Mouse (Mus musculus): Measurements from ENCODE around the gene Ell2.

The Ell2 gene

DNA sequence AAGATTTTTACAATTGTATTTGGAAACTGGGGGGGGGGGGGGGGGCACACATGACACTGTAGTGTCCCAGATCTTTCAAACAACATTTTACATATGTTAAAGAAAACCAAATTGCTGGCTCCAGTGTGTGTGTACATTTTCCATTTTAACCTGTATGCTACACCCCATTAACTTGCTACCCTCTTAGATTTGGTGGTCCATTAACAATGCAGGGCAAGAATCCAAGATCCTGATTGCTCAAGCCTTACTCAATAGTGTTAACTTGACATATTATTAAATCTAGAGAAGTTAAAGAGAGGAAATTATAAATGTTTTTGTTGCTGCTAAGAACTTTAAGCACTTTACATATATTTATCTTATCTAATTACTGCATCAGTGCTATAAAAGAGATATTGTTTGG lies 24.2 kb downstream of the Ell2 start:
- DNase-seq (ENCODE audit: low spot score in 2 of 2) = no peak

DNA sequence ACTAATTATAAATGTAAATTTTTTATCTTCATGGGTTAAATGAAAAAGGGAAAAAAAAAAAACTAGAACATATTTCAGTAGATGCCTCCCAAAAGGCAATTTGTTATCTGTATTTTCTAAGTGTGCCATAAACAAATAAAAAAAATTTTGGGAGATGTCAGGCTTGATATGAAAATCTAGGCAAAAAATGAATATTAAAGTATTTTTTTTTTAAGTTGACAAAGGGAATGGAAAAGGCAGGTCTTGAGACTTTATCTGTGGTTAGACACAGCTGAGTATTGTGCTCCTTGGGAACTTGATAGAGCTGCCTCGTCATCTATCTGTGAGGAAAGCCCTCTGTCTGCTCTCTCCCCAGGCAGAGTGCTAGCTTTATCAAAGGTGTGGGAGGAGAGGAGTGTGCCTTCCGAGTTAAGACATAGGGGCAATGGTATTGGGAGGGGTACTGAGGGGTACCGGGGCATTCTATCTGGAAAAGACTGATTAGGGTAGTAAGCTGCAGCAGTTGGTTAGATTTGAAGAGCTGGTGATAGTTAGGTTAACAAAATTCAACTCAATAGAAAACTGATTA lies 27.1 kb downstream of the Ell2 start:
- peak in 1 of 2 experiments; percentile 36 for DNase-seq (ENCODE audit: low spot score in 2 of 2)

DNA sequence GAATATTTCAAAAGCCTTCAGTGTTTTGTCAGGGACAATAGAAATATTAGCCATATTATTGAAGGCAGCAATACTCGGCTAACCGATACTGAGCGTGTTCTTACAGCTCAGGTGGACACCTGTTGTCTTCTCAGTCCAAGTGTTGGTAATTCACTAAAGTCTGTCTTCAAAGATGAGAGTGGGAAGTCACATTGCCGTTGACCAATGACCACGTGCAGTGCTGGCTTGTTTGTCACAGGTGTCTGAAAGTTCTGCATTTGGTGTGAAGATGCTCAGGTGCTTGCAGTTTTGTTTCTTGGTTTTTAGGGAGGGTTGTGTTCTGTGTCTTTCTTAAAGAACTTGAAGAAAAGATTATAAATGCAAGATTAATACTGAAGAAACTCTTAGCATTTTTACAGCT lies 27.7 kb downstream of the Ell2 start:
- DNase-seq (ENCODE audit: low spot score in 2 of 2) = no peak

DNA sequence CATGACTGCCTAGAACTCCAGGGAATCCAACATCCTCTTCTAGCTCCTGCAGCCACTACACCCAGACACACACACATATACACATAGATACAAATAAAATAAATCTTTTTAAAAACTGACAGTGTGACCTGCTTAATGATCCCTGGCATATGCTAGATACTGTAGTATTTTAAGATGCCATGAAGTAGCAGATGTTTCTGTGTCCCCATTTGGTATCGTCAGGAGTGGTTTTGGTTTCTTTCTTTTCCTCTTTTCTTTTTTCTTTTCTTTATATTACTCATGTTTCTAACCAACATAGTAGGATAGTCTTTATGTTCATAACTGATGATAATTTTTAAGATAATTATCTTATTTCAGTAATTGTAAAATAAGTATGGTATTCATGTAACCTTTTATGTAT lies 29.0 kb downstream of the Ell2 start:
- DNase-seq (ENCODE audit: low spot score in 2 of 2) = no peak

DNA sequence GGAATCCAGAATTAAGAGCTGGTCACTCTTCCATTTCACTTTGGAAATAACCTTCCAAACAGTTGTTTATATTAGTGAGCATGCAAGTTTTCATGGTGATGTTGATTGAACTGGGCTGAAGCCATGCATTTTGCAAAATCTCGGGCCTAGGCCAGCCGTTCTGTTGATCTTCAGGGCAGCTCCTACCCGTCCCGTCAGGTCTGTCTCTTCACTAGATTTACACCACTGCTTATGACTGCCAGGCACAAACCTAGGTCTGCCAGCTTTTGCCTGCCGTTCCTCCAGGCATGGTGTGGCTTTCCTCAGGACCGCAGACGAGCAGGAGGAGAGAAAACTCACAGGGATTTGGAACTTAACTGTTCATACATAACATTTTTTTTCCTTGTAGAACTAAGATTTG lies 31.4 kb downstream of the Ell2 start:
- DNase-seq (ENCODE audit: low spot score in 2 of 2) = no peak

DNA sequence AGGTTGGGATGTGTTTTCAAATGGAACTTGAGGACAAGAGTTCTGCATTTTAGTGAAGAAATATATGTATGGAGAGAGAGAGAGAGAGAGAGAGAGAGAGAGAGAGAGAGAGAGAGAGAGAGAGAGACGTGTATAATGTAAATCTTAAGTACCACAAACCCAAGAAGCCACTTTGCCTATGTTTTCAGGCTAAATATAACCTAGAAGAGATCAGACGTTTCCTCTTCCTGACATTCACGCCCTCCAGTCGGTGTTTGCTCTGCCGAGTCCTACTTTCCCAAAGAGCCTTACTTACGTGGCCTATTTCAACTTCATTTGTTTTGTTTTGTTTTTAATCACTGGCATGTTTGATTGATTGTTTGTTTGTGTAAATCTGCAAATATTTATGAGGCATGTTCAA lies 32.0 kb downstream of the Ell2 start:
- no peak for DNase-seq (ENCODE audit: low spot score in 2 of 2)

DNA sequence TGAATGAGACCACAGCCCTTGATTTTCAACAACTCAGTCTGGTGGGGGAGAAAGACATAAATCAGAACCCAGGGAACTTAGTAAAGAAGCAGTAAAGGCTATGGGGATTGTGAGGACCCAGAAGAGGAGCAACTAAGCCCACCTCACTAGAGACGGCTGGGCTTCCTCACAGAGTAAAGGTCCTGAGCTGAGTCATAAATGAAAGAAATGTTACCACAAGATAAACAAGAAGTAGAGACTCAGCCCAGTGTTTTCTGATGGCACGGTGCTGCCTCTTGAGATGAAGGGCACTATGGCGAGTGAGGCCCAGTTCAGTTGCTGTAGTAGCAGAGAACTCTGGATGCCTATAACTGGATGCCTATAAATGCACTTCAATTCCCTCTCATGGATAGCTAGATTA lies 32.4 kb downstream of the Ell2 start:
- no peak for DNase-seq (ENCODE audit: low spot score in 2 of 2)

DNA sequence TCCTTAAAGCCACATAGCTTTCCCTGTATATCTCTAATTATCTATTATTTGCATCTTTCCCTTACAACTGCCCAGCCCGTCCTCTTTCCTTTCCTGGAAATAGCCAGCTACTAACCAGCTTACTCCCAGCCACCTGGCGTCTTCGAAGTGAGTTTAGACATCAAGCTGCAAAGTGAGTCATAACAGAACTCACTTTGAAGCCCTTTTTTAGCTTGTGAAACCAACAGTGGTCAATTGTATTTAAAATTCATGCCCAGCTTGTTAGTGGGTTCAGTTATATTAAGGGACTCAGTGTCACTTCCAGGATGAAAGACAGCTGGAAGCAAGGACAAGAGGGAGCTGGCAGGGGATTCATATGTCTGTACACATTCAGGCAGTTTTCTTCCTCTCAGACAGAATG lies 33.5 kb downstream of the Ell2 start:
- no peak for DNase-seq (ENCODE audit: low spot score in 2 of 2)

DNA sequence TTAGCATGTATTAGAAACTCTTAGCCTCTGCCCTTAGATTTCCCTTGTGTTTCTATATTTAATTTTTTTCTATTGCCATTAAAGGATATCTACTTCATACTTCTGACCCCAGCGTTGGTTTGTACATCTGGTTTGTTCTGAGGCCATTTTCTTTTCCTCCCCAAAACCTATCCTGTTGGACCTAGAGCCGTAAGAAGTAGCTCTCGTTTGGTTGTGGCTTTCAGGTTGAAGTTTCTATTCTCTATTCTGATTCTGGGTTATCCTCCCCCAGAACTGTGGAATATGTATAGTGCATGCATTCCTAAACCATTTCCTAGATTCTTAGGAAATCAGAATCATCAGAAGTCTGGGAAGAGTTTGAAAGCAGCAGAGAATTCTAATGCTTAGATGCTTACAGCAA lies 34.6 kb downstream of the Ell2 start:
- no peak for DNase-seq (ENCODE audit: low spot score in 2 of 2)

DNA sequence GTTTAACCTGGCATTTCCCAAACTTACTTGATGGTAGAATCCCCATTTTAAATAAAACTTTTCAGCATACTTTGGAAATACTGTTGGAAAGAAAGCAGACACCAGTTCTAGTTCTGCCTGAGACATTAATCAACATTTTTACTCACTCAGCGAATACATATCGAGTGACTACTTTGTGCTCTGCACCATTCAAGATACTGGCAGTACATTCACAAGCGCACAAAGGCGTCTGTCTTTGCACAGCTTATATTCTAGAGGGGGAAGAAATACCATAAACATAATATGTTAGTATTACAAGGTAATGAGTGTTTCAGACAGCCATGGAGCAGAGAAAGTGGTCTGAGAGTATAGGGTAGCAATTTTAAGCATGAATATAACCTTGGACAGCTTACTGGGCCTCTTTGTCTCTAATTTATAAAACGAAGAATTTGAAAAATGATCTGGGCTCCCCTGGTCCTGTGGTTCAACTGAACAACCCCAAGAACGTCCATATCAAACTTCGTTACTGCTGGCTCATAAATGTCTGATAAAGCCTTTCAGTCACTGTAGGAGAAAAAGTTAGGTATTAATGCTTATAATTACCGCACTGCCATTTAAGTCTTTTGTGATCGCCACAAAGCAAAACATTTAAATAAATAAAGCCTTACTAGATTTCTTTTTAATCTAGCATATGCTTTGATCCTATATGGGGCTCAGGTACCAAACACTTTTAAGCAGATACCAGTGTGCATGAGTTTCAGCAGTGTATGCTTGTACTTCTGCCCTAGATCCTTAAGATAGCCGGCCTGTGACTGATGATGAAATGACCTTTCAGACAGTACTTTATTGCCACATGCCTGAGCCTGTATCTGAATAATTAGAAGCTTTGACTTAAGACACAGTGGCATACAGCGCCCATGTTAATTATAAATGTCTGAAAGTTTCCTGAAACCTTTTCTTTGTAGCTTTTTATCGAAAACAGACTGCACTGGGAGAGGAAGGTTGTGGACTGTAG lies 35.5 kb downstream of the Ell2 start:
- no peak for DNase-seq (ENCODE audit: low spot score in 2 of 2)

DNA sequence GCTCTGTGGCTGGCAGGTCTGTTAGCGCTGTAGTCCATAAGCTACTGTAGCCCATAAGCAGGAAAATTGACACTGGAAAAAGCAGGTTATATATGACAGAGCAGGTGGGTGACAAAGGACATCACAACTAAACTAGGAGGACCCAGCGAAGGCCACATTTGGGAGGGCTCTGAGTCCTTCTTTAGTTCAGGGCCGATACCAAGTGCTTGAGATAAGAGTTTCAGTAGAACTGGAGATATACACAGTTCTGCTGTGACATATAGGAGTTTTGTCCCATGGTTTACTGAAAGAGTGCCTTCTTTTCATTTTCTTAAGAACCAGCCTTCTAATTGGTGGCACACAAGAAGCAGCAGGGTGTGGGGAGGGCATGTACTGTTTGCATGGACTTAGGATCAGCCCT lies 36.4 kb downstream of the Ell2 start:
- no peak for DNase-seq (ENCODE audit: low spot score in 2 of 2)

DNA sequence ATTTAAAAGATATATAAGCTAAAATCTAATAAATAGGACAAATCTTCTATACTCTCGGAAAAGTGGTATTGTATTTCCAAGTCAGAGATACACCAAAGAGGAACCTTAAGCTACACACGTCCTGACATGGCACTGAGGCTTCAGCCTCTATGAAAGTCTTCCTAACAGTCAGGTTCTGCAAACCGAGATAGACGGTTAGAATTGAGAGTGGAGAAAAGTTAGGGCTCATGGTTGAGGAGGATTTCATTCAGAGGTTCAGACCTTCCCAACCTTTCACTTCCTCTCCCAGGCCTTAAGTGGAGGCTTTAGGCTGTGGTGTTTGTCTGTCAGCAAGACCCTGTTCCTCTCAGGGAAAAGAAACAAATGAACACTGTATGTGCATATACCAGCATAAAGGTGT lies 37.5 kb downstream of the Ell2 start:
- DNase-seq (ENCODE audit: low spot score in 2 of 2) = no peak

DNA sequence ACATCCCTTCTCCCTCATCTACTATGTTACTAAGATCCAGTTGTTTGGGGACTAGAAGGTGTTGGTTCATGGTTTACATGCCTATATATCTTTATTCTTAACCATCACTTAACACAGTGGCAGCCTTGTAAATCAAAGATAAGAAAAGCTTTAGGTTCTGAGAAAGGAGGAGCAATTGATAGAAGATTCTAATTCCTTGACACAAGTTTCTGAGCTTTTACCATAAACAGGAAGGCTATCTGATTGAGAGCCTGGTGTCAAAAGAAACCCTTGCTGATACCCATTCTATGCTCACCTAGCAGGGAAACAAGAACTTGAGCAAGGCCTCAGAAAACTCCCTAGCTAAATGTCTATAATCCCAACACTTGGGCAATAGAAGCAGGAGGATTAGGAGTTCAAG lies 38.8 kb downstream of the Ell2 start:
- DNase-seq (ENCODE audit: low spot score in 2 of 2) = no peak

DNA sequence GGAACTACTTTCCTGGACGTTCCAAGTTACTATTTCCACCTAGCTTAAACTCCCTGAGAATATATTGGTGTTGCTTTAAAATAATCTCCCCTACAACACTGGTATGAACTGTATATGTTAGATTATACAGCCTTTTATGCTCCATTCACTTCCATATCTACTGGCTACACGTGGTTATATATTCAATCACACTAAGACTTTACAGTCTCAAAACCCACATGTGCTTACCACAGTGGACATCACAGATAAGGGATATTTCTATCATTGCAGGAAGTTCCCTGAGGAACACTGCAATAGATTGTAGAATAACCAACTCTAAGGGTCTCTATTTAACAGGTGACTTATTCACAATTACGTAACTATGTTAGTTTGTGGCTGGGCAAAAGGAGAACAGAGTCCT lies 40.7 kb downstream of the Ell2 start:
- no peak for DNase-seq (ENCODE audit: low spot score in 2 of 2)

DNA sequence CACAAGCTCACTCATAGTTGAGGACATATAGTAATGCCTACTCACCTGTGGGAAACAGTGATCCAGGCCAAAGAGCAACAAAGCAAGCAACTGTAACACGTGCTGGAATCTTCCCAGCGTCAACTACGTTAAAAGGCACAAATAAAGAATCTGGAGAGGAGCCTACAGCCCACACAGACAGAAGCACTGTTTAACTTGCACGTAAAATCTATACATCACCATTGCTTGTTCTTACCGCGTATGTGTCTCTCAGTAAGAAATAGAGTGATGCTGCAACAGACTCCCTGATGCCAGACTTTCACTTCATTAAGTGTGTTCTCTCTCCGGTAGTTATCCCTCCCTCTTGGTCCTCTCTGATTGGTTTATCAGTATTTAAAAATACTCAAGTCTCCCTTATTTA lies 42.1 kb downstream of the Ell2 start:
- DNase-seq (ENCODE audit: low spot score in 2 of 2) = no peak

DNA sequence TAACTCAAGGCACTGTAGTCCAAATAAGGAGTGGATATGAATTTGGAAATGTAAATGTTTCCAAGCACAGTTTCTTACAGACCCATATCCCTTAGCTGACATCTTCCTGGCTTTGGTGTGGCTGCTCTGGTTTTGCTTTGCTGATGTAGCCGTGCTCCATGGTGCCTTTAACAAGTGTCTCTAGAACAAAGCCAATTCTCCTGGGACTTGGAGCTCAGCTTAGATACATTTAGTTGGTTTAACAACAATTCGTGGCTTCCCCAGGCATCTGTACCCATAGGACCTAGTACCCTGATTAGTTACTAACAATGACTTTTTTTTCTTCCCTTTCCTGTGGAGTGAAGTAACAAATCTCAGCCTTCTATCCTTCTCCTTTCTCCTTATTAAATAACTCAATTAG lies 44.2 kb downstream of the Ell2 start:
- DNase-seq (ENCODE audit: low spot score in 2 of 2) = no peak

DNA sequence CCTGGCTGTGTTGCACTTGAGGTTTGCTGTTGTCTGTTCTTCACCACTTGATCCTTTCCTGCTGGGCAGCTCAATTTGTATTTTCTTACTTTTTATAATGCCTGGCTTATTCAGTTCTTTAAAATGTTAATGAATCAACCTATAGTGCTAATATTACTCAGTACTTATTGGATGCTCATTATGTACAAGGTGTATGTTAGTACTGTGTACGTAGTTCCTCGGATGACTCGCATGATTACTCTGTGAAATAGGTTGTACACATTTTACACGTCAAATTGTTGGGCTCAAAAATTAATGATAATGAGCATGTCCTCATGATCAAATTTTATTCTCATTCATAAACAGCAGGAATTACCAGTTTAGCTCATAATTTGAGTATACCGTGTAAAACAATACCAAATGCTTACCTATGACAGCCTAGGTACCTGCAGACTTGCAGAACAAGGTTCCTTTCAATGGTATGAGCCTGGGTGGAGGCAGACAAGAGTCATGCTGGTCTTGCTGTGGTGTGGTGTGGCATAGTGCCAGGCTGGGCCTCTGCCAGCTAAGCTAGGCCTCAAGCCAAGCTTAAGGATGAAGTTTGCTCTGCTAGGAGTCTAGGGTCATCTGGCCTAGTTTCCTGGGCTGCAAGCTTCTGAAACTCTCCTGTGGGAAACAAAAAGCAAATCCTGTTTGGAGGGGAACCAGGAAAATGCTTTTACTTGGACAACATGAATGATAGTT lies 45.8 kb downstream of the Ell2 start:
- peak; percentile 67 to 76 for DNase-seq (ENCODE audit: low spot score in 2 of 2)

DNA sequence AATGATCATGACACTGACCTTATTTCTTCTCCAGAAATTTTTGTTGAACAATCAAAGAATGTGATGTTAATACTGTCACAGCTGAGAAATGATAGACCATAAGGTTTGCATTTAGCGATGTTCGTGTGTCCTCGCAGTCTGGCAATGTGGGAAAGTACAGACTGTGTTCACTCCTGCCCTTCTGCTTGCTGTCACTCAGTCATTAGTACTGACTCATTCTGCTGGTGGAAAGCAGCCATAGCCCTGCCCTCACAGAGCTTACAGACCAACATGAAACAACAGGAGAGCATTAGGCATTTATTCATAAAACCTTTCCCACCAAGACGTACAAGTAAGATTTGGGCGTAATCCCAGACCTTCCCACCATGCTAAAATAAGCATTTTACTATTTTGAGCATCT lies 47.8 kb downstream of the Ell2 start:
- DNase-seq (ENCODE audit: low spot score in 2 of 2) = no peak

DNA sequence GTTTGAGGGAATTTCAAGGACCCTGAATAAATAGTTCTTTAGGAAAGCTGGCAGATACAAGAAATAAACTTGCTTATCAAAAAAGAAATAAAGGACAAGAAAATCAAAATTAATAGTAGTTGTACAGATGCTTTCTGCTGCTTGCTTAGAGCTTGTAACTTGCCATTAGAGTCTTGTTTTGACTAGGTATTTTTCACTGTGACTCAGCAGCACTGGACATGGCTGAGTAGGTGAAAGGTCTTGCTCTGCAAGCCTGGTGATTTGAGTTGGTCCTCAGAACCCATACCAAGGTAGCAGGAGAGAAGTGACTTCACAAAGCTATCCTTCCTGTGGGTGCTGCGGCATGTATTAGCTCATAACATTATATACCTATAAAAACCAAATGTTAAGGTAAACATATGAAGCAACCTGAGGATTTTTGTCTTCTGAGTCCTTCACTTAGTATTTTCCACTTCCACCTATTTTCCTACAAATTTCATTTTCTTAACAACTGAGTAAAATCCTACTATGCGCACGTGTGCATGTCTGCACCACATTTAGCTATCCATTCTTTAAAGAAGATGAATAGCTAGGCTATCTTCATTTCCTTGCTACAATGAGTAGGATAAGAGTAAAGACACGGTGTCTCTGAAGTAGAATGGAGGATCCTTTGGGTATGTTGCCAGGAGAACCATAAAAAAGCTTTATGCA lies 54.4 kb downstream of the Ell2 start:
- no peak for DNase-seq (ENCODE audit: low spot score in 2 of 2)

DNA sequence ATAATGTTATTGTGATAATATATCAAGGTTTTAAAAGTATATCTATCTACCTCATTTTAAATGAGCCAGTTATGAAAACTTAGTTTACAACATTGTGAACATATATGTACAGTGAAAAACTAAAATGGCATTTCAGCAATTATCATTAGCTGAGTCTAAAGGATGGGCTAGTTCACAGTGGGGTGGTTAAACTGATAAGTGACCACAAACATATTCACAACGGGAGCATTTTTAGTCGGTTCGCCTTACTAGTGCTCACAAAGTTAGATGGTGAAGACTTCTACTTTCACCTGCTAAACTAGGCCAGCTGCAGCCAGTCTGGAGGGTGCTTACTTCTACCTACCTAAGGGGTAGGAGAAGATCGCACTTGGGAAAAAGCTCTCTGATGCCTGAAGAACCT lies 56.2 kb downstream of the Ell2 start:
- DNase-seq (ENCODE audit: low spot score in 2 of 2) = no peak

DNA sequence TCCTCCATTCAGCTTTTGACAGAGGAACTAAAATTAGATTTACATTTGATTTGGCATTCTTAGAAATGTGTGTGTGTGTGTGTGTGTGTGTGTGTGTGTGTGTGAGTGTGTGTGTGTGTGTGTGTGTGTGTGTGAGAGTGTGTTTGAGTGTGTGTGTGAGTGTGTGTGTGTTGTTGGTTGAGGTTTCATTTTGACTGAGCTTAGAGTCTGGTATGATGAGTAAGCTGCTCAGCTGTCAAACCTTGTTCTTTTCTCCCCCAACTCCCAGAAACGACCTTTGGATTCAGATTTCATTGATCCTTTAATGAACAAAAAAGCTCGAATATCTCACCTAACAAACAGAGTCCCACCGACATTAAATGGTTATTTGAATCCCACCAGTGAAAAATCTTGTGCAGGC lies 56.7 kb downstream of the Ell2 start:
- no peak for DNase-seq (ENCODE audit: low spot score in 2 of 2)

DNA sequence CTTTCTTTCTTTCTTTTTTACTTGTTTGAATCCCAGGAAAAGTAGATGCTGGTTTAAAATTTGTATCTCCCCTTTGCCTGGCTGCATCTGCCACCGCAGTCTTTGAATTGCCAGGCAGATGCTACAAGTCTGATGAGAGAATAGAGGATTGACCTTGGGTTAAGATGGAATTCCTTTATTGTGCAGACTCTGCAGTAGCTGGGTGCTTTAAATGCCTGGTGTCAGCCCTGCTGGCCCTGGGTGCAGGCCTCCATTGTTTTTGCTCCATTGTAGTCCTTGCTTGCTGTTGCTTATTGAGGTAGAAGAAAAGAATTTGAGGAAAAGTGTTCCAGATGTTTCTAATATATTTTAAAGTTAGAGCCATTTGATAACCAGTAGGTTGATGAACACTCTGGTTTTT lies 59.2 kb downstream of the Ell2 start:
- DNase-seq (ENCODE audit: low spot score in 2 of 2) = no peak

Measured in spleen, postnatal 4 days (tissue).